Mouse (Mus musculus) brain, adult 2 months (tissue): ENCODE measurements around the gene Retnlb.
"Not testable (repeated sequence)": the region's sequence is repeated elsewhere in the genome, so short reads cannot be mapped to it uniquely, and the experiment has no call there.

ENCODE experiments used
- DNase-seq: peaks from one replicate; pipeline ENCODE4 v3.0.0; 2011; ENCODE audit warnings: low read depth, low spot score

Gene Retnlb

GRCm38 (mm10) chr16:48816695-48817094 is at the start of gene Retnlb:
Gene Retnlb (plus strand): TSS chr16:48816856.
- DNase-seq, result no peak

DNA sequence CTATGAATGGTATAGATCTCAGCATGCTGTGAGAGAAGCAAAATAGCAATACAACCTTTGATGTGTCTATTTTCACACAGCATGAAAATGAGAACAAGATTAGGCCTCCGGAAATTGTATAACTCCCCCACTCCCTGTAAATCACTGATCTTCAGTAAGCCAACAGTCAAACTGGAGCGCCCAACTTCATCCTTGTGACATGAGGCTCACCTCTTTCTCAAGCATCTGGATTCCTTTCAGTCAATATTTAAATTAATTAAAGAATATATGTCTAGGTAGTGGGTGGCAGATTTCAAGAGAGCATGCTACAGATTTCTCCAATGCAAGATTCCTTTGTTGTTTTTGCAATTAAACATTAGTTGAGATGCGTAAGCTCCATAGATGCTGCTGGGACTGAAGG is 47.5 kb upstream of the Retnlb start:
- DNase-seq, result no peak

- DNase-seq, result no peak
These were observed 44.6 kb upstream of the Retnlb start, which contains the start of gene Trat1 for GRCm38 (mm10) chr16:48771971-48772445. Gene Trat1 (minus strand): TSS chr16:48772021.

GRCm38 (mm10) chr16:48777254-48777653 is 39.4 kb upstream of the Retnlb start:
- DNase-seq, result no peak

DNA sequence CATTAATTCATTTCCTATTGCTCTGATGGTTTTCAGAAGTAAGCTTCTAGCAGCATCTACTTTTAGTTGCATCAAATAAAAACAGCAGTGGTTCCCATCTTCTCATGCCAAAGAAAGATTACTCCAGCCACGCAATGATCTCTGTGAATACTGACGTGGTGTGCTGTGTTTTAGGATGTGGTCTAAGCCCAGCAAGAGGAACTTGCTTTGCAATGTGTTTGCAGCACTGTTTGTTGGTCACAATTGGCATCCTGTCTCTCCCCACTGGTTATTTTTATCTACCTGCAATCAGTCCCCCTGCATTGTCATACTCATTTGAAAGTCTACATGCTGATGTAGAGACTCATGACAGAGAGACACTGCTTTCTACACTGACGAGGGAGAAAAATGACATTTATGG is 30.4 kb upstream of the Retnlb start:
- DNase-seq, result no peak

GRCm38 (mm10) chr16:48788704-48789185 is 27.9 kb upstream of the Retnlb start:
- DNase-seq, result no peak

DNA sequence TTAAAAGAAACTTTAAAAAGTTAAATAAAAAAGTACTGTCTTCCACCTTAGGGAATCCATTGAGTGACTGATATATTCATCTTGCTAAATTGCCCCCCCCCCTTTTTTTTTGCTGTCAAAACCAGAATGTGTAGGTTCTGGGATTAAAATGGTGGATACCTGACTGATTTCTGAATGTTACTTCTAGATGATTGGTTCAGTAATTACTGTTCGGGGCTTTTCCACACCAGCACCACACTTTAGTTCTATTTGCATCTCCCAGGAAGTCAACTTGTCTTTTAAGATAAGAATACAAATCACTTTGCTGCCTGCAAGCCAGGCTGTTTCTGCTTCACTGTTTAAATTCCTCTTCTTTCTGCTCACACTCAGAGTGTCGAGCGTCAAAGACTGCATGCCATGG is 18.4 kb upstream of the Retnlb start:
- no peak for DNase-seq

- DNase-seq, result no peak
These were observed 17.2 kb upstream of the Retnlb start for GRCm38 (mm10) chr16:48799470-48799869.

DNA sequence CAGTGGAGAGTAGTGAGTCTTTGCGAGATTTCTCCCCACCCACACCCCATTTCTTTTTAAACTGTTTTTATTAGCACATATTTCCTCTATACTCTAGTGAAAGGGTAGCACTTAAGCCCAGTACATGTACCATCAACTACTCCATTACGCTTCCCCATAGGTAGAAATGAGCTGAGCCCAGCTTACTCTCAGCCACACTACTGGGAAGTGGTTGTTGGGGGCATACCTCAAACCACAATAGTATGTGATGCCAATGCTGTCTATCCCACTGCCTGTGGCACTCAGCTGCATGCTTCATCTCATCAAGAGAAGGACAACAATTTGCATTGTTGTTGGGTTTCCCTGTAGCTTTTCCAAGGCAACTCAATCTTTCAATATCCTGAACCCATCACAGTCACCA is 15.8 kb upstream of the Retnlb start:
- DNase-seq, result no peak

DNA sequence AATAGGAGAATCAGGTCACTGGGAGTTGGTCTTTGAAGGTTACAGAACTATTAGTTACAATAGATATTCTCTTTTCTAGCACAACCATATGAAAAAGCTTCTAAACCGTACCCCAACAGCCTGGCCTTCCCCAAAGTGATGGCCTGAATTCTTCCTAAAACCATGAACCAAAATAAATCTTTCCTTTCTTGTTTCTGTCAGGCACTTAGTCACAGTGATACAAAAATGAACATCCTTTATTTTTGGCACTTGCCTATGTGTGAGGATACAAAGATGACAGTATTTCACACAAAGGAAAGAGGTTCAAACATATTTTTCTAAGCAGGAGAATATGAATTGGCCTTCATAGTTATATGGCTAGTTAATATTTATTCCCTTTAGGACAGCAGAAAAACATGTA is 11.2 kb upstream of the Retnlb start:
- DNase-seq, result peak; percentile 52

- no peak for DNase-seq
These were observed 10.1 kb upstream of the Retnlb start for GRCm38 (mm10) chr16:48806521-48806920.

DNA sequence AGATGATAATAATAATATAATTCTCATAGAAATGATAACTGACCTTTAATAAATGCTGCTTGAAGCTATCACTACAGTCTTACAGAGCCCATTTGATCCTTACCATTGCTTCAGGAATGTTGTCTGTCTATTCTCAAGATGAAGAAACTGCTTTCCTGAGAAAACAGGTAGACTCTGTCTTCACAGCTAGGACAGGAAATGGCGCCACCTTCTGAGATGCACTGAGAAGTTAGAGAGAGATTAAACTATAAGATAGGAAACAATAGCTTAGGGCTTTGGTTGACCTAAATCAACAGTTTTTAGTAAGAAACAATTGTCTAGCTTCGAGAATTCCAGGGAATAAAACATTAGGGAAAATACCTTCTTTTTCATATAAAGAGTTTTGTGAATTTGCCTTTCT is 7.3 kb upstream of the Retnlb start:
- DNase-seq, result peak; percentile 17

- no peak for DNase-seq
These were observed 4.7 kb upstream of the Retnlb start for GRCm38 (mm10) chr16:48811881-48812436.

GRCm38 (mm10) chr16:48818524-48818923 is 1.9 kb downstream of the Retnlb start:
- DNase-seq, result no peak

DNA sequence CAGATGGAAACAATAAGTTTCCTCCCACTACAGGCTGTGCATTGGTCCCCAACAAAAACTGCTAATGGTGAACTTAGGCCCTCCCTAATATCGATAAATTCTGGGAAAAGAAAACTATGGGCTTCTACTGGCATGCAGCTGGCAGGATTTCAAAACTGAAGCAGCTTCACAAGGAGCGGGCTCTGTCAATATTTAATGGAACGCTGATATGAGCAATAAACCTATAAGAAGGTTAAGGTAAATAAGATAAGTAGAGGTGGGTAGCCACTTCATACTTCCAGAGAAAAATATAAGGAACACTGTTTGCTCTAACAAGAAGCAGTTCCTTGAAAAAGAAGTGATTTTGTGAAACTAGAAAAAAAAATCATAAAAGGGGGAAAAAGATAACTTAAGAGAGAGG is 9.8 kb downstream of the Retnlb start:
- DNase-seq, result no peak

DNA sequence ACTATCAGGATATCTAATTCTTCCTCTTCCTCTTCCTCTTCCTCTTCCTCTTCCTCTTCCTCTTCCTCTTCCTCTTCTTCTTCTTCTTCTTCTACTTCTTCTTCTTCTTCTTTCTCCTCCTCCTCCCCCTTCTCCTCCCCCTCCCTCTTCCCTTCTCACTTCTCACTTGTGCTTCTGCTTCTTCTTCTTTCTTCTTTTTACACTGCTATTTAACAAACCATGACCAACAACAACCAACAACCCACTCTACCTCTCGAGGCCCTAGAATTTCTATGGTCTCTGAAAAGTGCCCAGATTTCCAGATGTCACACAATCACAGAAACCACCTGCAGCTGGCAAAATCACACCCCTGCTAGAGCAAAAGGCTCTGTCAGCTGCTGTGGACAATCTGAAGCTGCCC is 11.0 kb downstream of the Retnlb start:
- DNase-seq, result no peak

DNA sequence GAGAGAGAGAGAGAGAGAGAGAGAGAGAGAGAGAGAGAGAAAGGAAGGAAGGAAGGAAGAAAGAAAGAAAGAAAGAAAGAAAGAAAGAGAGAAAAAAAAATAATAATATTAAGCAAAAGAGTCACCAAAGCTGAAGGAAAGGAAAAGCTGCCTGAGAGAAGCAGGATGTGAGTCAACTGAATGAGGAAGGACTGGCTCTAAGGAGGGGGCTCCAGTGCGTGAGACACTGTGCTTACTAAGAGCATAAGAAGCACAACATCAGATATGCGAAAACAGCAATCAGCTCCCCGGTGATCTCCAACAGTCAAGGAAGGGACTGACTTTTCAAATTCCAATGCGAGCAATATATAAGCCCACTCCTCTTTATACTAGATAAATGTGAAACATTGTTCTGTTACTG is 12.4 kb downstream of the Retnlb start:
- no peak for DNase-seq

GRCm38 (mm10) chr16:48832055-48832454 is 15.4 kb downstream of the Retnlb start:
- no peak for DNase-seq

- not testable (repeated sequence) for DNase-seq
These were observed 17.0 kb downstream of the Retnlb start for GRCm38 (mm10) chr16:48833626-48834025.

- DNase-seq, result no peak
These were observed 25.6 kb downstream of the Retnlb start, which contains the start of gene Retnla for GRCm38 (mm10) chr16:48842266-48842665. Gene Retnla (plus strand): TSS chr16:48842551.

GRCm38 (mm10) chr16:48843671-48844386 is 27.2 kb downstream of the Retnlb start:
- peak; percentile 35 for DNase-seq

GRCm38 (mm10) chr16:48865004-48865403 is 48.3 kb downstream of the Retnlb start:
- not testable (repeated sequence) for DNase-seq

DNA sequence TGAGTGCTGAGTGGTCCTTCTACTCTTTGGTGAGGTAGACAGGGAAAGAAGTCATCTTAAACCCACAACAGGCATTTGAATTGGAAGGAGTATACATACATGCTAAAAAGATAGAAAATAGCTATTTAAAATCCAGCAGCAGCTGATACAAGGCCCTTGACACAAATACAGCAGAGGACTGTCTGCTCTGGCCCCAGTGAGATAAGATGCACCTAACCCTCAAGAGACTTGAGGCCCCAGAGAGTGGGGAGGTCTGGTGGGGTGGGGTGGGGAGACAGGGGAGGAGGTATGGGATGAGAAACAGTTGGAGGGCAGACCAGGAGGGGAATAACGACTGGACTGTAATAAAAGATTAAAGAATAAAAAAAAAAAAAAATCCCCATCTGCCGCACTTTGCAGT is 51.0 kb downstream of the Retnlb start:
- no peak for DNase-seq
